In the genomic region with DNA sequence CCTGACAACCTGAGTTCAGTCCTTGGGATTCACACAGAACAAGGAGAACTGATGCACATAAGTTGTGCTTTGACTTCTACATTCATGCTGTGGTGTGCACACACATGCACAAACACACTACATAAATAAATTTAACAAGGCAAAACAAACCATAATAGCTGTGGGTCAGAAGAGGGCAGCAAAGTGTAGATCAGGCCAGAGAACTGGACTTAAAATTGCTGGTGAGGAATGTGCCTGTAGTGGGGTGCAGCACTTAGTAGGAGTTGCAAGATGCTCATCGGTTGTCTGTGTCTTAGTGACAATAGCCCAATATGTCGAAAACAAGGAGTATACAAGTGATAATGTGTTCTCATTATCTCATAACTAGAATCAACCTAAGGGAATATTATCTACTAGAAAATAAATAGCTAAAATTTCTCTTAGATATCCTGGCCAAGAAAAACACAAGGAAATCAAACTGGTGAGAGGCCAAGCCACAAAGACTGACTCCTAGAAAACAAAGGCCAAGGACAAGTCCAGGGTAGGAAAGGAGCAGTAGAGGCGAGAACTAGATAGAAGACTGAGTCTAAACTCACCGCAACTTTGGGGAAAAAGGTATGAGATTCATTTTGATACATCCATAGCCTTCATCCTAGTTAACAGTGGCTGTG, we compare ENCODE assay signal across 13 mouse cellular contexts.
A peak's percentile ranks its signal among the peaks of the same experiment; 100 is the strongest.
DNase-seq lines count a peak whose midpoint lies in the region; ATAC-seq and TF ChIP-seq lines count a peak whose summit lies in the region.
"Had no signal": no experiment of that assay in that cellular context is flagged by ENCODE, and none has a peak within 500 bp of the region (broad histone marks: within the 10 kb centered on the region; RNA-seq: fewer than 3 reads in every experiment).

No protein-coding gene starts in this region.

- H3K4me2 ChIP-seq in lung, postnatal 0 days (replicated peaks; ENCODE audit: low read depth, low read length): no peak overlapping the region
- H3K4me2 ChIP-seq: hindbrain, embryonic 15.5 days had no signal

- no peaks in the 10 kb centered on the region for H3K9me3 ChIP-seq in lung, postnatal 0 days (ENCODE audit: low read length)
- H3K9me3 ChIP-seq: forebrain, embryonic 10.5 days; hindbrain, embryonic 15.5 days; limb, embryonic 10.5 days had no signal

- peak overlapping the region; percentile 50; the same call in 1 of the 2 replicates for H3K27ac ChIP-seq in kidney, adult 2 months (ENCODE audit: insufficient read depth, low read depth, low read length)
- H3K27ac ChIP-seq in lung, postnatal 0 days (ENCODE audit: low read length): no peak overlapping the region
- H3K27ac ChIP-seq: forebrain, embryonic 10.5 days; hindbrain, embryonic 15.5 days; limb, embryonic 10.5 days had no signal

- no peak for ATAC-seq in lung, postnatal 0 days

- no peak for TF ChIP-seq POLR2A in kidney, adult 2 months (IDR thresholded peaks at IDR 0.05; ENCODE audit: low read depth, low read length)

- H3K36me3 ChIP-seq in kidney, adult 2 months (ENCODE audit: control insufficient read depth, insufficient read depth, low read length): no peaks in the 10 kb centered on the region
- no peaks in the 10 kb centered on the region for H3K36me3 ChIP-seq in lung, postnatal 0 days (ENCODE audit: insufficient read depth, low read length)
- no peaks in the 10 kb centered on the region for H3K36me3 ChIP-seq in splenic B cell, adult 2 months (ENCODE audit: control insufficient read depth, insufficient read depth, low read length, poor library complexity, severe bottlenecking)
- H3K36me3 ChIP-seq: forebrain, embryonic 10.5 days; hindbrain, embryonic 15.5 days; limb, embryonic 10.5 days had no signal

- no peak for TF ChIP-seq EP300 in lung, postnatal 0 days (IDR thresholded peaks at IDR 0.05)

- H3K27me3 ChIP-seq in kidney, adult 2 months (replicated peaks; ENCODE audit: control insufficient read depth, insufficient read depth, low read length): no peaks in the 10 kb centered on the region
- H3K27me3 ChIP-seq in lung, postnatal 0 days (replicated peaks; ENCODE audit: insufficient read depth, low read length): no peaks in the 10 kb centered on the region
- H3K27me3 ChIP-seq in splenic B cell, adult 2 months (ENCODE audit: control insufficient read depth, insufficient read depth, low read length, poor library complexity, severe bottlenecking): no peaks in the 10 kb centered on the region
- H3K27me3 ChIP-seq: hindbrain, embryonic 15.5 days had no signal

- no peaks in the 10 kb centered on the region for H3K4me1 ChIP-seq in kidney, adult 2 months (ENCODE audit: control insufficient read depth, insufficient read depth, low read length)
- H3K4me1 ChIP-seq in lung, postnatal 0 days (ENCODE audit: insufficient read depth, low read depth, low read length): no peaks in the 10 kb centered on the region
- H3K4me1 ChIP-seq: hindbrain, embryonic 15.5 days had no signal

- no peak overlapping the region for H3K4me3 ChIP-seq in kidney, adult 2 months (ENCODE audit: insufficient read depth, low read depth, low read length)
- H3K4me3 ChIP-seq in lung, postnatal 0 days (ENCODE audit: low read depth, low read length): no peak overlapping the region
- H3K4me3 ChIP-seq: forebrain, embryonic 10.5 days; hindbrain, embryonic 15.5 days; limb, embryonic 10.5 days had no signal

- H3K9ac ChIP-seq in lung, postnatal 0 days (replicated peaks; ENCODE audit: low read depth): no peak overlapping the region
- H3K9ac ChIP-seq: hindbrain, embryonic 15.5 days had no signal

- peak; percentile 33; the same call in 1 of the 2 replicates for TF ChIP-seq CTCF in kidney, adult 2 months (conservative IDR thresholded peaks at IDR 0.05; ENCODE audit: insufficient read depth, insufficient read length, low read depth, low read length)
- TF ChIP-seq CTCF in lung, postnatal 0 days (IDR thresholded peaks at IDR 0.05): peak; percentile 42

- DNase-seq in adrenal gland, adult 2 months: peak; percentile 13
- DNase-seq in adrenal gland, postnatal 25 days: no peak
- peak; percentile 50 for DNase-seq in kidney, adult 2 months
- DNase-seq in kidney, adult 18-20 months: no peak
- DNase-seq in lung, postnatal 0 days (ENCODE audit: low spot score): no peak
- no peak for DNase-seq in lung, postnatal 14 days
- peak; percentile 3 for DNase-seq in splenic B cell, adult 2 months (ENCODE audit: low read depth, low spot score)
- DNase-seq in B cell, adult 2 months: no peak
- DNase-seq: cerebellum, postnatal 10 days; midbrain, embryonic 14.5 days had no signal

- WGBS in kidney, adult 2 months: 63% methylated on average over 4 of the region's 4 CpGs
- 90% methylated on average over 4 of the region's 4 CpGs for WGBS in lung, postnatal 0 days

Comparison
In these comparisons a context has a peak if more than half of its experiments do, and no peak if none do; other contexts are left out.
1. DNase-seq: peak in adrenal gland, adult 2 months (single experiment), kidney, adult 2 months (single experiment) and splenic B cell, adult 2 months (single experiment); none in adrenal gland, postnatal 25 days (single experiment), kidney, adult 18-20 months (single experiment), lung, postnatal 0 days (single experiment), lung, postnatal 14 days (single experiment) and B cell, adult 2 months (0 of 2).